Mouse (Mus musculus): ENCODE results near the gene Fam117b.

Fam117b gene

GRCm38 (mm10) chr1:59995646-59996045 is 82.8 kb downstream of the Fam117b start:
- DNase-seq, result no peak

GRCm38 (mm10) chr1:59997352-59997751 is 84.5 kb downstream of the Fam117b start:
- no peak for DNase-seq

- no peak for DNase-seq
Observed at GRCm38 (mm10) chr1:60000319-60000718, 87.5 kb downstream of the Fam117b start.

- no peak for DNase-seq
Observed at GRCm38 (mm10) chr1:60007337-60007736, 94.5 kb downstream of the Fam117b start.

GRCm38 (mm10) chr1:60008743-60009142 is 95.9 kb downstream of the Fam117b start:
- DNase-seq, result no peak

GRCm38 (mm10) chr1:60013779-60014178 is 101.0 kb downstream of the Fam117b start:
- DNase-seq, result no peak

GRCm38 (mm10) chr1:60015511-60015910 is 102.7 kb downstream of the Fam117b start:
- no peak for DNase-seq

GRCm38 (mm10) chr1:60016136-60016611 is 103.4 kb downstream of the Fam117b start:
- DNase-seq, result no peak

GRCm38 (mm10) chr1:60017031-60017469 is 104.2 kb downstream of the Fam117b start:
- no peak for DNase-seq

All from thymus, adult 18-20 months (tissue).